Mouse (Mus musculus) embryonic facial prominence, embryonic 14.5 days (tissue): ENCODE data around the gene Zfp607b. TPM values are rescaled to one million over a fixed set of nuclear protein-coding genes. Genes with fewer than 3 reads are reported as not detected.

Experiments used
- ATAC-seq: fragments of 200-750 bp; cut with Nextera tagmentation; 2 replicates; pipeline ENCODE4 v1.8.0; 2017; ENCODE audit warnings: low read depth, moderate number of reproducible peaks, moderate TSS enrichment
- DNase-seq: peaks from one replicate; pipeline ENCODE4 v3.0.0-alpha.2; 2015; ENCODE audit warnings: low spot score
- H3K27ac ChIP-seq: fragments of 300-500 bp; sonication (generic); replicated peaks from 2 replicates; pipeline ENCODE4 v1.5.1; 2014; ENCODE audit warnings: low read depth, mild to moderate bottlenecking, low read length, moderate library complexity
- H3K27me3 ChIP-seq: fragments of 300-500 bp; sonication (generic); replicated peaks from 2 replicates; pipeline ENCODE4 v1.6.1; 2014; ENCODE audit warnings: low read length; ENCODE audit not compliant: control insufficient read depth, insufficient read depth
- H3K36me3 ChIP-seq: fragments of 300-500 bp; sonication (generic); 2 replicates; pipeline ENCODE4 v1.6.1; 2014; ENCODE audit warnings: low read length, mixed read lengths; ENCODE audit not compliant: control insufficient read depth, insufficient read depth
- H3K4me1 ChIP-seq: fragments of 300-500 bp; sonication (generic); 2 replicates; pipeline ENCODE4 v1.6.1; 2014; ENCODE audit warnings: antibody characterized with exemption, low read length; ENCODE audit not compliant: control insufficient read depth, insufficient read depth
- H3K4me2 ChIP-seq: fragments of 300-500 bp; sonication (generic); 2 replicates; pipeline ENCODE4 v1.6.1; 2014; ENCODE audit warnings: low read depth, mild to moderate bottlenecking, low read length, moderate library complexity, mixed read lengths
- H3K4me3 ChIP-seq: fragments of 300-500 bp; sonication (generic); 2 replicates; pipeline ENCODE4 v1.5.1; 2014; ENCODE audit warnings: low read depth, mild to moderate bottlenecking, low read length
- H3K9ac ChIP-seq: fragments of 300-500 bp; sonication (generic); 2 replicates; pipeline ENCODE4 v1.6.1; 2014; ENCODE audit warnings: low read depth, mild to moderate bottlenecking, low read length, moderate library complexity, mixed read lengths
- H3K9me3 ChIP-seq: fragments of 300-500 bp; sonication (generic); 2 replicates; pipeline ENCODE4 v1.6.1; 2016; ENCODE audit warnings: low read length; ENCODE audit not compliant: control insufficient read depth
- WGBS: fragments of 180-500 bp; shearing (Covaris S2); extraction: QIAGEN DNeasy Blood & Tissue Kit; methylation state at CpG from one replicate; pipeline ENCODE4 v1.1.7; 2014; 5-methylcytosine and 5-hydroxymethylcytosine counted together
- polyA plus RNA-seq: library from polyadenylated mRNA; unstranded; fragments of >200 nt; fragmentation: Nextera tagmentation; extraction: Ambion mirVana; gene quantifications from 2 replicates; pipeline ENCODE4 v1.2.1, GENCODE M21; 2014

Zfp607b gene
- 3.2 and 3.4 TPM in 2 replicates for polyA plus RNA-seq

GRCm38 (mm10) chr7:27688815-27689612, at the start of gene Zfp607b:
Zfp607b (plus strand) TSS chr7:27689340.
- no peaks in the 10 kb centered on the region for H3K36me3 ChIP-seq
- H3K27ac ChIP-seq, result peak within 1 kb of the TSS; percentile 75
- no peaks in the 10 kb centered on the region for H3K27me3 ChIP-seq
- H3K4me2 ChIP-seq, result peak within 1 kb of the TSS; percentile 81
- WGBS, result under 1% methylated on average over 19 of the region's 19 CpGs
- no peaks in the 10 kb centered on the region for H3K4me1 ChIP-seq
- peak; percentile 99 for DNase-seq
- no peaks in the 10 kb centered on the region for H3K9me3 ChIP-seq
- peak; percentile 99 for ATAC-seq
- H3K4me3 ChIP-seq, result peak within 1 kb of the TSS; percentile 51
- H3K9ac ChIP-seq, result peak within 1 kb of the TSS; percentile 74

- H3K4me2 ChIP-seq, result no peak overlapping the region
- peaks cover 6% of the 10 kb centered on the region; the same call in 1 of the 2 replicates for H3K36me3 ChIP-seq
- H3K27me3 ChIP-seq, result no peaks in the 10 kb centered on the region
- H3K4me3 ChIP-seq, result no peak overlapping the region
- H3K9ac ChIP-seq, result no peak overlapping the region
- WGBS, result 58% methylated on average over 1 of the region's 1 CpGs
- H3K27ac ChIP-seq, result no peak overlapping the region
- ATAC-seq (no peak), DNase-seq (no peak)
- no peaks in the 10 kb centered on the region for H3K9me3 ChIP-seq
- H3K4me1 ChIP-seq, result no peaks in the 10 kb centered on the region
Observed at GRCm38 (mm10) chr7:27644471-27644870, 44.7 kb upstream of the Zfp607b start.

- no peak overlapping the region for H3K4me2 ChIP-seq
- DNase-seq, result no peak
- H3K4me3 ChIP-seq, result no peak overlapping the region
- no peak overlapping the region for H3K9ac ChIP-seq
- WGBS, result 87% methylated on average over 7 of the region's 7 CpGs
- no peak overlapping the region for H3K27ac ChIP-seq
- no peaks in the 10 kb centered on the region for H3K27me3 ChIP-seq
- no peaks in the 10 kb centered on the region for H3K36me3 ChIP-seq
- ATAC-seq, result no peak
- no peaks in the 10 kb centered on the region for H3K4me1 ChIP-seq
- H3K9me3 ChIP-seq, result no peaks in the 10 kb centered on the region
Observed at GRCm38 (mm10) chr7:27646516-27646915, 42.6 kb upstream of the Zfp607b start.

GRCm38 (mm10) chr7:27647281-27648002, 41.7 kb upstream of the Zfp607b start:
- 80% methylated on average over 6 of the region's 6 CpGs for WGBS
- H3K27ac ChIP-seq, result no peak overlapping the region
- no peak overlapping the region for H3K9ac ChIP-seq
- peaks cover 3% of the 10 kb centered on the region for H3K27me3 ChIP-seq
- H3K4me1 ChIP-seq, result no peaks in the 10 kb centered on the region
- no peak overlapping the region for H3K4me3 ChIP-seq
- ATAC-seq, result no peak
- H3K4me2 ChIP-seq, result no peak overlapping the region
- no peaks in the 10 kb centered on the region for H3K9me3 ChIP-seq
- no peaks in the 10 kb centered on the region for H3K36me3 ChIP-seq
- DNase-seq, result no peak

- Histone ChIP-seq H3K4me1 (0 out of 2 replicates have a peak, but pooled peaks cover 3% of the 10 kb centered on the region), H3K4me3 (no peak overlapping the region), H3K27me3 (peaks cover 26% of the 10 kb centered on the region), H3K36me3 (no peaks in the 10 kb centered on the region), H3K27ac (no peak overlapping the region), H3K9me3 (no peaks in the 10 kb centered on the region), H3K4me2 (no peak overlapping the region), H3K9ac (no peak overlapping the region)
- no peak for ATAC-seq
- 87% methylated on average over 11 of the region's 11 CpGs for WGBS
- no peak for DNase-seq
Observed at GRCm38 (mm10) chr7:27649723-27650122, 39.4 kb upstream of the Zfp607b start.

GRCm38 (mm10) chr7:27650949-27651348, 38.2 kb upstream of the Zfp607b start:
- Histone ChIP-seq H3K4me2 (no peak overlapping the region), H3K4me3 (no peak overlapping the region), H3K27me3 (peaks cover 32% of the 10 kb centered on the region), H3K27ac (no peak overlapping the region), H3K4me1 (0 out of 2 replicates have a peak, but pooled peaks cover 3% of the 10 kb centered on the region), H3K9ac (no peak overlapping the region), H3K9me3 (no peaks in the 10 kb centered on the region), H3K36me3 (no peaks in the 10 kb centered on the region)
- DNase-seq, result peak; percentile 86
- WGBS, result 7% methylated on average over 10 of the region's 10 CpGs
- ATAC-seq, result no peak

- DNase-seq (peak; percentile 56), ATAC-seq (peak; percentile 59)
- H3K4me1 ChIP-seq, result 0 out of 2 replicates have a peak, but pooled peaks cover 3% of the 10 kb centered on the region
- peak within 1 kb of the TSS; percentile 54 for H3K4me2 ChIP-seq
- peaks cover 40% of the 10 kb centered on the region for H3K27me3 ChIP-seq
- no peaks in the 10 kb centered on the region for H3K9me3 ChIP-seq
- WGBS, result 5% methylated on average over 29 of the region's 62 CpGs
- H3K4me3 ChIP-seq, result peak within 1 kb of the TSS; percentile 33
- peaks cover 28% of the 10 kb centered on the region for H3K36me3 ChIP-seq
- H3K27ac ChIP-seq, result no peak within 1 kb of the TSS
- H3K9ac ChIP-seq, result peak within 1 kb of the TSS; percentile 37; the same call in 1 of the 2 replicates
Observed at GRCm38 (mm10) chr7:27653681-27654437, 35.3 kb upstream of the Zfp607b start, which contains the start of gene Ttc9b. Ttc9b (plus strand) TSS chr7:27653915.

GRCm38 (mm10) chr7:27654607-27655276, 34.4 kb upstream of the Zfp607b start:
- Histone ChIP-seq H3K4me1 (0 out of 2 replicates have a peak, but pooled peaks cover 3% of the 10 kb centered on the region), H3K9me3 (no peaks in the 10 kb centered on the region), H3K27ac (no peak overlapping the region), H3K9ac (no peak overlapping the region), H3K4me2 (no peak overlapping the region), H3K36me3 (peaks cover 35% of the 10 kb centered on the region), H3K4me3 (no peak overlapping the region), H3K27me3 (peaks cover 45% of the 10 kb centered on the region)
- DNase-seq (peak; percentile 10), ATAC-seq (no peak)
- WGBS, result 65% methylated on average over 19 of the region's 20 CpGs
